In genomic region chr7:109612531-109612930, GRCm38 (mm10) we compare ENCODE assay signal across 13 mouse cellular contexts.
DNase-seq lines count a peak whose midpoint lies in the region; ATAC-seq lines count a peak whose summit lies in the region.
"Had no signal": no experiment of that assay in that cellular context is flagged by ENCODE, and none has a peak within 500 bp of the region (broad histone marks: within the 10 kb centered on the region; RNA-seq: fewer than 3 reads in every experiment).

No protein-coding gene starts in this region.

- peaks cover 83% of the 10 kb centered on the region for H3K4me1 ChIP-seq in embryonic facial prominence, embryonic 10.5 days
- peaks cover 6% of the 10 kb centered on the region; the same call in 1 of the 2 replicates for H3K4me1 ChIP-seq in hindbrain, embryonic 11.5 days (replicated peaks; ENCODE audit: control insufficient read depth, insufficient read depth, low read length)
- H3K4me1 ChIP-seq in neural tube, embryonic 13.5 days (replicated peaks): peaks cover 92% of the 10 kb centered on the region

- DNase-seq in layer of hippocampus, adult 18-20 months (ENCODE audit: low spot score in 2 of 2): peak; percentile 23 to 68
- DNase-seq in layer of hippocampus, adult 8-10 months (ENCODE audit: low spot score in 2 of 2): no peak
- DNase-seq in embryonic facial prominence, embryonic 10.5 days (ENCODE audit: low spot score): no peak
- DNase-seq in hindbrain, embryonic 11.5 days (ENCODE audit: low spot score): no peak
- no peak for DNase-seq in embryo, embryonic 10.5 days (ENCODE audit: low spot score)
- DNase-seq: heart, adult 18-20 months; kidney, postnatal 14 days; liver; right cerebral cortex, postnatal 4 days; thymus, adult 2 months had no signal

- H3K27ac ChIP-seq in embryonic facial prominence, embryonic 10.5 days (replicated peaks): peak overlapping the region; percentile 74
- H3K27ac ChIP-seq in hindbrain, embryonic 11.5 days (ENCODE audit: low read depth, low read length): peak overlapping the region; percentile 47
- peak overlapping the region; percentile 89 for H3K27ac ChIP-seq in neural tube, embryonic 13.5 days (replicated peaks)

- WGBS in embryonic facial prominence, embryonic 10.5 days: 30% methylated on average over 2 of the region's 2 CpGs
- 41% methylated on average over 2 of the region's 2 CpGs for WGBS in hindbrain, embryonic 11.5 days
- 22% methylated on average over 2 of the region's 2 CpGs for WGBS in neural tube, embryonic 13.5 days

- H3K9me3 ChIP-seq in embryonic facial prominence, embryonic 10.5 days: no peaks in the 10 kb centered on the region
- no peaks in the 10 kb centered on the region for H3K9me3 ChIP-seq in hindbrain, embryonic 11.5 days (ENCODE audit: control insufficient read depth, low read length)
- no peaks in the 10 kb centered on the region for H3K9me3 ChIP-seq in neural tube, embryonic 13.5 days

- no peak overlapping the region for H3K9ac ChIP-seq in hindbrain, embryonic 11.5 days (ENCODE audit: low read depth, low read length)
- no peak overlapping the region for H3K9ac ChIP-seq in neural tube, embryonic 13.5 days

- H3K4me3 ChIP-seq in embryonic facial prominence, embryonic 10.5 days: no peak overlapping the region
- H3K4me3 ChIP-seq in hindbrain, embryonic 11.5 days (ENCODE audit: low read depth, low read length): no peak overlapping the region
- H3K4me3 ChIP-seq in neural tube, embryonic 13.5 days: no peak overlapping the region

- H3K4me2 ChIP-seq in hindbrain, embryonic 11.5 days (replicated peaks; ENCODE audit: low read depth, low read length): peak overlapping the region; percentile 9; the same call in 1 of the 2 replicates
- H3K4me2 ChIP-seq in neural tube, embryonic 13.5 days: peak overlapping the region; percentile 24

- no peaks in the 10 kb centered on the region for H3K36me3 ChIP-seq in embryonic facial prominence, embryonic 10.5 days (replicated peaks)
- H3K36me3 ChIP-seq in hindbrain, embryonic 11.5 days (ENCODE audit: control insufficient read depth, insufficient read depth, low read length): no peaks in the 10 kb centered on the region
- no peaks in the 10 kb centered on the region for H3K36me3 ChIP-seq in neural tube, embryonic 13.5 days

- H3K27me3 ChIP-seq in embryonic facial prominence, embryonic 10.5 days (replicated peaks; ENCODE audit: low read depth, poor library complexity, severe bottlenecking): no peaks in the 10 kb centered on the region
- no peaks in the 10 kb centered on the region for H3K27me3 ChIP-seq in hindbrain, embryonic 11.5 days (ENCODE audit: control insufficient read depth, insufficient read depth, low read length)
- H3K27me3 ChIP-seq in neural tube, embryonic 13.5 days: no peaks in the 10 kb centered on the region
- H3K27me3 ChIP-seq: CH12.LX had no signal

- ATAC-seq in hindbrain, embryonic 11.5 days (ENCODE audit: low FRiP score): no peak
- no peak for ATAC-seq in neural tube, embryonic 13.5 days (ENCODE audit: low read depth)
- no peak for ATAC-seq in inflammation-experienced regulatory T-cells, adult 6 months

Comparison
In these comparisons a context has a peak if more than half of its experiments do, and no peak if none do; other contexts are left out.
1. DNase-seq: peak in layer of hippocampus, adult 18-20 months (2 of 2); none in layer of hippocampus, adult 8-10 months (0 of 2), embryonic facial prominence, embryonic 10.5 days (single experiment), hindbrain, embryonic 11.5 days (single experiment) and embryo, embryonic 10.5 days (single experiment).
2. Peak in every context shown above with its lines, with median percentiles within 50 percentile points of each other: H3K27ac ChIP-seq.